In the genomic region with DNA sequence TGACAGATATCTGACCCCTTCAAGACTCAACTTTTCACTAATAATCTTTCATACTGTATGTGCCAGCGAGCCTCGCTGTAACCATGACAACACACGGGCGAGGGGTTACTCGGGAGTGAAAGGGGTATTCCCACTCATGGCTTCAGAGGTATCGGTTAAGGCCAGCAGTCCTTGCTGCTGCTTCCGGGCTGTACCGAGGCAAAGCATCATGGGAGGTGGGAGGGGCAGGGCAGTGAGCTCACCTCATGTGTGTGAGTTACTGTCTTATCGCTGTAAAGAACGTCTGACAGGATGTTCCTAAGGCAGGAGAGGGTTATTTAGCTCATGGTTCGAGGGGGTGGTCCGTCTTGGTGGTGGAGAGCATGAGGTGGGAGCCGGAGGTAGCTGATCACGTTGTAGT, we compare ENCODE assay signal across 19 mouse cellular contexts.
"Had no signal": no experiment of that assay in that cellular context is flagged by ENCODE, and none has a peak within 500 bp of the region (broad histone marks: within the 10 kb centered on the region; RNA-seq: fewer than 3 reads in every experiment).

No protein-coding gene starts in this region.

- H3K27ac ChIP-seq: liver, embryonic 15.5 days; lung, embryonic 15.5 days; macrophage; midbrain, embryonic 13.5 days; midbrain, embryonic 15.5 days; neural tube, embryonic 12.5 days; stomach, embryonic 15.5 days; stomach, postnatal 0 days had no signal

- DNase-seq: liver, postnatal 0 days; lung, adult 2 months; lung, postnatal 14 days; lung, postnatal 36 days; right cerebral cortex, postnatal 14 days; thymus, adult 18-20 months; thymus, postnatal 14 days; thymus, postnatal 36 days had no signal

- H3K36me3 ChIP-seq: liver, embryonic 15.5 days; lung, embryonic 15.5 days; midbrain, embryonic 13.5 days; midbrain, embryonic 15.5 days; neural tube, embryonic 12.5 days; stomach, embryonic 15.5 days had no signal

- H3K9me3 ChIP-seq: liver, embryonic 15.5 days; lung, embryonic 15.5 days; midbrain, embryonic 13.5 days; midbrain, embryonic 15.5 days; neural tube, embryonic 12.5 days; stomach, embryonic 15.5 days had no signal

- H3K4me2 ChIP-seq: liver, embryonic 15.5 days; lung, embryonic 15.5 days; midbrain, embryonic 11.5 days; midbrain, embryonic 13.5 days; midbrain, embryonic 15.5 days; neural tube, embryonic 12.5 days; stomach, embryonic 15.5 days had no signal

- H3K4me3 ChIP-seq: liver, embryonic 15.5 days; lung, embryonic 15.5 days; megakaryocyte, embryonic 14.5 days; midbrain, embryonic 13.5 days; midbrain, embryonic 15.5 days; neural tube, embryonic 12.5 days; stomach, embryonic 15.5 days had no signal

- ATAC-seq: liver, postnatal 0 days; lung, postnatal 0 days; midbrain, embryonic 13.5 days; midbrain, embryonic 15.5 days had no signal

- H3K27me3 ChIP-seq: liver, embryonic 15.5 days; lung, embryonic 15.5 days; megakaryocyte, embryonic 14.5 days; midbrain, embryonic 13.5 days; midbrain, embryonic 15.5 days; neural tube, embryonic 12.5 days; stomach, embryonic 15.5 days had no signal

- H3K9ac ChIP-seq: liver, embryonic 15.5 days; liver, postnatal 0 days; lung, embryonic 15.5 days; midbrain, embryonic 13.5 days; midbrain, embryonic 15.5 days; neural tube, embryonic 12.5 days; stomach, embryonic 15.5 days had no signal

- H3K4me1 ChIP-seq: liver, embryonic 15.5 days; lung, embryonic 15.5 days; megakaryocyte, embryonic 14.5 days; midbrain, embryonic 15.5 days; stomach, embryonic 15.5 days had no signal
